Mouse (Mus musculus) neural tube, embryonic 14.5 days (tissue): ENCODE data around the gene Tmem37. TPM values are rescaled to one million over a fixed set of nuclear protein-coding genes. Genes with fewer than 3 reads are reported as not detected.

ENCODE experiments used
- ATAC-seq: fragments of 200-750 bp; cut with Nextera tagmentation; 2 replicates; pipeline ENCODE4 v1.8.0; 2017; ENCODE audit warnings: low read depth, mild to moderate bottlenecking, moderate TSS enrichment, moderate library complexity
- H3K27ac ChIP-seq: fragments of 300-500 bp; sonication (generic); 2 replicates; pipeline ENCODE4 v1.5.1; 2014; ENCODE audit warnings: low read depth, mild to moderate bottlenecking, control low read depth, low read length, moderate library complexity, mixed read lengths
- H3K27me3 ChIP-seq: fragments of 300-500 bp; sonication (generic); 2 replicates; pipeline ENCODE4 v1.6.1; 2014; ENCODE audit warnings: low read length; ENCODE audit not compliant: control insufficient read depth, insufficient read depth
- H3K36me3 ChIP-seq: fragments of 300-500 bp; sonication (generic); 2 replicates; pipeline ENCODE4 v1.6.1; 2014; ENCODE audit warnings: low read length, mixed read lengths; ENCODE audit not compliant: control insufficient read depth, insufficient read depth
- H3K4me1 ChIP-seq: fragments of 300-500 bp; sonication (generic); 2 replicates; pipeline ENCODE4 v1.6.1; 2014; ENCODE audit warnings: low read length; ENCODE audit not compliant: control insufficient read depth, insufficient read depth
- H3K4me2 ChIP-seq: fragments of 300-500 bp; sonication (generic); 2 replicates; pipeline ENCODE4 v1.6.1; 2014; ENCODE audit warnings: mild to moderate bottlenecking, low read depth, low read length, control low read depth
- H3K4me3 ChIP-seq: fragments of 300-500 bp; sonication (generic); 2 replicates; pipeline ENCODE4 v1.5.1; 2014; ENCODE audit warnings: low read depth, low read length, control low read depth, mixed read lengths
- H3K9ac ChIP-seq: fragments of 300-500 bp; sonication (generic); replicated peaks from 2 replicates; pipeline ENCODE4 v1.6.1; 2014; ENCODE audit warnings: low read depth, mild to moderate bottlenecking, control low read depth, low read length, mixed read lengths
- H3K9me3 ChIP-seq: fragments of 300-500 bp; sonication (generic); 2 replicates; pipeline ENCODE4 v1.6.1; 2016; ENCODE audit warnings: low read length; ENCODE audit not compliant: control insufficient read depth
- WGBS: fragments of 180-500 bp; shearing (Covaris S2); extraction: QIAGEN DNeasy Blood & Tissue Kit; methylation state at CpG from one replicate; pipeline ENCODE4 v1.1.7; 2014; 5-methylcytosine and 5-hydroxymethylcytosine counted together
- polyA plus RNA-seq: library from polyadenylated mRNA; unstranded; fragments of >200 nt; fragmentation: Nextera tagmentation; extraction: Ambion mirVana; gene quantifications from 2 replicates; pipeline ENCODE4 v1.2.1, GENCODE M21; 2014

The Tmem37 gene
- polyA plus RNA-seq, 1 experiment from 2014 or later: 2.6 TPM

DNA sequence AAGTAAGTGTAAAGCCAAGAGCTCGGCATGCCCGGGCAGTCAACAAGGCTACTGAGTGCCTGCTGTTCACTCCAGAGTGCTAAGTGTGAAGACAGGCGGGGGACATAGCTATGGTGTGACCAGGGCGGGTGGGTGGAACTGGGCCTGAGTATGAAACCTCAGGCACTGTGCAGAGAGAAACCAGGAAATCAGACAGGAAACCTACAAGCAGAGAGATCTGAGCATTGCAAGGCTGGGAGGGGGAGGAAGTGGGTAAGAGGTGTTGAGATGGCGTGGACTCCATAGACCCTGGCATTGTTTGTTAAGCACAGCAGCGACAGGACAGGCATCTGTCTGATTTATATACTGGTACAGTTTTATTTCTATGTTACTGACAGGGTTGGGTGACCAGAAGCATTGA lies 18.4 kb downstream of the Tmem37 start:
- no peak overlapping the region for H3K4me3 ChIP-seq
- no peak overlapping the region for H3K27ac ChIP-seq
- WGBS: 78% methylated on average over 6 of the region's 6 CpGs
- H3K9me3 ChIP-seq: no peaks in the 10 kb centered on the region
- no peaks in the 10 kb centered on the region for H3K4me1 ChIP-seq
- H3K4me2 ChIP-seq: no peak overlapping the region
- no peaks in the 10 kb centered on the region for H3K27me3 ChIP-seq
- no peak overlapping the region for H3K9ac ChIP-seq
- no peaks in the 10 kb centered on the region for H3K36me3 ChIP-seq
- ATAC-seq: no peak

DNA sequence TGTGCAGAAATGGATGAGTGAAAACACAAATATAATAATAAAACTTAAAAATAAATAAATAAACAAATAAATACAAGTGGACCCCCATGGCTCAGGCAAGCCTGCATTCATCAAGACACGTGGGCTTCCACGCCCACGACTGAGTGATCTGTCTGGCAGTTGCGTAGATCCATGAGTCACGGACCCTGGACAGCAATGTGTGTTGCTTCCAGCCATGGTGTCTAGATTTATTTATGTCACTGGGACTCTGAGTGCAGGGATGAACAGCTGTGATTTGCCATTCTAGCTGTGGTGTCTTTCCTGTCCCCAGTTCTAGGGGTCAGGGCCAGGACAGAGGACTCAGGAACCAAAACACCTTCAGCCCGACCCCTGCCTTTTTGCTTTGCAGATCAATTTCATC lies 18.9 kb downstream of the Tmem37 start:
- Histone ChIP-seq H3K4me2 (no peak overlapping the region), H3K4me1 (no peaks in the 10 kb centered on the region), H3K9ac (no peak overlapping the region), H3K4me3 (no peak overlapping the region), H3K36me3 (no peaks in the 10 kb centered on the region), H3K27me3 (no peaks in the 10 kb centered on the region), H3K27ac (no peak overlapping the region), H3K9me3 (no peaks in the 10 kb centered on the region)
- no peak for ATAC-seq
- WGBS: 79% methylated on average over 6 of the region's 6 CpGs

DNA sequence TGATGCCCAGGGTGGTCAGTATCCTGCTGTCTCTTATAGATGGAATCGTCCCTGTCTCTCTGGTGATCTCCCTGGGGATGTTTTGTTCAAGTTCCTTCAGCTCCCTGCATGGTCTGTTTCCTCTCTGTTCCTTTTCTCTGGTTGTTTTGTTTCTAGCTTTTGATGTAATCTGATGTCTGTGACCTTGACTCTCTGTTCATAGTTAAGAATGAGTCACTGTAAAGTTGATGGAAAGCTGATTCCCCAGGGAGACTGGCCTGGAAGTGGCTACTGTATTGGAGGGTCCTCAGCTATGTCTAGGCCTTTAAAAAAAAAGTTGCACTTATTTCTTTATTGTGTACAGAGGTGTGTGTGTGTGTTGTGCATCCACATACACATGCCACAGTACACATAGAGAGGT lies 22.8 kb downstream of the Tmem37 start:
- ATAC-seq: no peak
- Histone ChIP-seq H3K27ac (no peak overlapping the region), H3K4me3 (no peak overlapping the region), H3K9ac (no peak overlapping the region), H3K4me1 (no peaks in the 10 kb centered on the region), H3K4me2 (no peak overlapping the region), H3K27me3 (no peaks in the 10 kb centered on the region), H3K36me3 (no peaks in the 10 kb centered on the region), H3K9me3 (no peaks in the 10 kb centered on the region)
- 39% methylated on average over 1 of the region's 1 CpGs for WGBS

DNA sequence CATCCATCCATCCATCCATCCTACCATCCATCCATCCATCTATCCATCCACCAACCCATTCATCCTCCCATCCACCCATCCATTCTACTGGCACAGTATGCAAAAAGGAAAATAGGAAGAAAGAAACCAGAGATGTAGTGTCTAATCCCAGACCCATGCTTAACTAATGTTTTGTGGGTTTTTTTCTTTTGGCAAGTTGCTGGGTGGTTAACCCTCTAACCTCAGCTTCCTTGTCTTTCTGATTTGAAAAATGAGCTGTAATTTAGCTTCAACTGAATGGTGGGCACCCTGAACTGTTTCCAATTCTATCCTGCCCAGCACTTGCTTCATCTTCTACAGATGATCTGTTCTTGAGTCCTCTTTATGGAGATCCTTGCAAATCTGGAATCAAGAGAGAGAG lies 26.5 kb downstream of the Tmem37 start:
- Histone ChIP-seq H3K27ac (no peak overlapping the region), H3K27me3 (no peaks in the 10 kb centered on the region), H3K36me3 (no peaks in the 10 kb centered on the region), H3K4me1 (no peaks in the 10 kb centered on the region), H3K4me2 (no peak overlapping the region), H3K9me3 (no peaks in the 10 kb centered on the region), H3K4me3 (no peak overlapping the region), H3K9ac (no peak overlapping the region)
- no peak for ATAC-seq

DNA sequence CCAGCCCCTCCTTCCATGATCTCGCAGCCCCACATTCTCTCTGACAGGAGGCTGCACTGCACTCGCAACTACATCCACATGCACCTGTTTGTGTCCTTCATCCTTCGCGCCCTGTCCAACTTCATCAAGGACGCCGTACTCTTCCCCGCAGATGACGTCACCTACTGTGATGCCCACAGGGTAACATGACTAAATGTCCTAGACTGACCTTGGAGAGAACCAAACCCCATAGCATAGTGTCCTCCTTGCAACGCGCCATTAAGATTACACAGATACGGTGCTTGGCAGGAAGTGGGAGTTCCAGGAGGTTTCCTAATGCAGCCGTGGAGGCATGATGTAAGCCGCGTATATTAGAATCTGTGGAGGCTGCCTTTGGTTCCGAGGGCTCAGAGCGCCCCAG lies 29.3 kb downstream of the Tmem37 start:
- Histone ChIP-seq H3K36me3 (no peaks in the 10 kb centered on the region), H3K27me3 (no peaks in the 10 kb centered on the region), H3K4me1 (no peaks in the 10 kb centered on the region), H3K9me3 (no peaks in the 10 kb centered on the region), H3K27ac (no peak overlapping the region), H3K4me3 (no peak overlapping the region), H3K4me2 (no peak overlapping the region), H3K9ac (no peak overlapping the region)
- ATAC-seq: no peak
- 89% methylated on average over 16 of the region's 16 CpGs for WGBS

DNA sequence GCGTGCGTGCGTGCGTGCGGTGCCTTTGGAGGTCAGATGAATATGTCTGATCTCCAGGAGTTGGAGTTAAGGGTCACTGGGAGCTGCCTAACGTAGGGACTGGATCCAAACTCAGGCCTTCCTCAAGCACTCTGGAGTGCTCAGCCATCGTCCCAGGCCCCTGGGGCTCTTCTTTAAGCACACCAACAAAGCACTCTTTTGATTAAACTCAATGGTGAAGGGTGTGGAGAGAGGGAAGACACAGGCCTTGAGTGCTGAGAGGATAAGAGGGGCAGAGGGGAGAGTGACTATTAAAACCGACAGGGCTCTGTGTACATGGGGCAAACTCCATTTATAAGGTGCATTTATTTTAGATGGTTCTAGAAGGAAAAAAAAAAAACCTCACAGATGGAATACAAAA lies 31.5 kb downstream of the Tmem37 start:
- 68% methylated on average over 8 of the region's 8 CpGs for WGBS
- Histone ChIP-seq H3K36me3 (no peaks in the 10 kb centered on the region), H3K27ac (no peak overlapping the region), H3K27me3 (no peaks in the 10 kb centered on the region), H3K4me3 (no peak overlapping the region), H3K9me3 (no peaks in the 10 kb centered on the region), H3K4me2 (no peak overlapping the region), H3K9ac (no peak overlapping the region), H3K4me1 (no peaks in the 10 kb centered on the region)
- no peak for ATAC-seq

DNA sequence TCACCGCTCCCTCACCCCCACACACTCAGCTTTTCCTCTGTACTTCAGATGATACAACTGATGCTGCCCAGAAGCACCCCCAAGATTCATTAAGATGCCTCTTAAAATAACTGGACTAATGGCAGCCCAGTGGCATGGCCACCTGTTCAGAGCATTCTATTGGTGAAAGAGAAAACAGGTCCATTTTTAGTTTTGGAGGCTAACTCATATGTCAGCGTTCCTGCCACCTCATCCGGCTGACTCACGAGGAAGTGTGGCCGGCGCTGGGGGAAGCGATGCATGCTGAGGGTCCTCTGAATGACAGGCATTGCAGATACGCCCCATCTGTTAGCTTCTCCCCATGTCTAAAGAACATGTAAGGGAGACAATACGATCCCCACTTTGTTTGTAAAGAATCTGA lies 35.3 kb downstream of the Tmem37 start:
- H3K4me3 ChIP-seq: no peak overlapping the region
- no peaks in the 10 kb centered on the region for H3K9me3 ChIP-seq
- H3K36me3 ChIP-seq: no peaks in the 10 kb centered on the region
- no peak overlapping the region for H3K9ac ChIP-seq
- H3K4me1 ChIP-seq: no peaks in the 10 kb centered on the region
- H3K27ac ChIP-seq: no peak overlapping the region
- no peaks in the 10 kb centered on the region for H3K27me3 ChIP-seq
- H3K4me2 ChIP-seq: no peak overlapping the region
- ATAC-seq: no peak
- WGBS: 84% methylated on average over 9 of the region's 9 CpGs

DNA sequence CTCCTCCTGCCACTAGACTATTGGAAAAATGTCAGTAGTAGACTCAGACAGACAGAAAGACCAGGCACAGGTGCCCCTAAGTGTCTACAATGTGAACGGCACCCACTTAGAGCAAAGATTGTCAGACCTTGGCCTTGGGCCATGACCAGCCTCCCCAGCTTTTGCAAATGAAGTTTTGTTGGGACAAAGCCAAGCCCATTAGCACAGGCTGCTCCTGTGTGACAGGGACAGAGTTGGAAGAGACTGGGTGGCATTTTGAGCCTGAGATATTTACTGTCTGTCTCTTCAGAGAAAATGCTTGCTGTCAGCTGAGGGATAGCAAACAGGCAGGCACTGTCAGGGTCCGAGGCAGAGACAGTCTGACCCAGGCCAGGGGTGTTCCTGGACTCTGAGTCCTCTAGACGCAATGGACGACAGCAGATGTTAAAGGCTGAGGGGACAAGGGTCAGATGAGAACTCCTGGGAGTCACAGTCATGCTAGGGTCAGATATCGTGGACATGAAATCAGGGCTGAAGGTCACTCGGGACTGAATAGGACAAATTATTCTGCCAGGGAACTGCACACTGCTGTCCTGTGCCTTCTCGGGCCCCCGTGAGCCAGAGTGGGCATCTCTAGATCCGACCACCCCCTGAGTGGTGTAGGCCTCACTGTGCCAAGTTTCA lies 36.7 kb downstream of the Tmem37 start:
- Histone ChIP-seq H3K4me2 (no peak overlapping the region), H3K4me1 (no peaks in the 10 kb centered on the region), H3K9me3 (no peaks in the 10 kb centered on the region), H3K9ac (no peak overlapping the region), H3K27me3 (no peaks in the 10 kb centered on the region), H3K36me3 (no peaks in the 10 kb centered on the region), H3K27ac (no peak overlapping the region), H3K4me3 (no peak overlapping the region)
- 0 out of 2 replicates have a peak, but pooled peaks have one; percentile 9 for ATAC-seq
- 67% methylated on average over 9 of the region's 9 CpGs for WGBS

DNA sequence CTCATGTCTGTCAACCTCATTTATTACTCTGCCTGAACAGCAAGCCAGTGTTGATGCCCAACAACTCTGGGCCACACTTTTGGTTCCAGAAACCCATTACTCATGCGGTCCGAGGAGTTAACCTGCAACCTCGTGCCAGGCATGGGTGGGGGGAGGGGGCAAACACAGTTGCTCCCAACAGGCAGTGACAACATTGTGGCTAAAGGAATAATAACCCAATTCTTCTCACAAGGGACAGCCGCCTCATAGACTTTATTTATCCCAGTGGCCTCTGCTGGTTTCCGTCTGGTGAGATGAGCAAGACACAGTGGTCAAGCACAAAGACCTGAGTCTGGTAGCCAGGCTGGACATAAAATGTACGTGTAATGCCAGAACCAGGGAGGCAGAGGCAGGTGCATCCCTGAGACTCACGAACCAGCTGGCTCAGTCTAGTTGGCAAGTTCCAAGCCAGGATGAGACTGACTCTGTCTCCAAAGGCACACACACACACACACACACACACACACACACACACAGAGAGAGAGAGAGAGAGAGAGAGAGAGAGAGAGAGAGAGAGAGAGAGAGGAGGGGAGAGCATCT lies 38.3 kb downstream of the Tmem37 start:
- ATAC-seq: no peak
- H3K27ac ChIP-seq: no peak overlapping the region
- WGBS: 76% methylated on average over 7 of the region's 7 CpGs
- H3K4me1 ChIP-seq: no peaks in the 10 kb centered on the region
- H3K9ac ChIP-seq: no peak overlapping the region
- no peaks in the 10 kb centered on the region for H3K27me3 ChIP-seq
- H3K9me3 ChIP-seq: no peaks in the 10 kb centered on the region
- H3K36me3 ChIP-seq: no peaks in the 10 kb centered on the region
- no peak overlapping the region for H3K4me2 ChIP-seq
- H3K4me3 ChIP-seq: no peak overlapping the region
